In the genomic region with DNA sequence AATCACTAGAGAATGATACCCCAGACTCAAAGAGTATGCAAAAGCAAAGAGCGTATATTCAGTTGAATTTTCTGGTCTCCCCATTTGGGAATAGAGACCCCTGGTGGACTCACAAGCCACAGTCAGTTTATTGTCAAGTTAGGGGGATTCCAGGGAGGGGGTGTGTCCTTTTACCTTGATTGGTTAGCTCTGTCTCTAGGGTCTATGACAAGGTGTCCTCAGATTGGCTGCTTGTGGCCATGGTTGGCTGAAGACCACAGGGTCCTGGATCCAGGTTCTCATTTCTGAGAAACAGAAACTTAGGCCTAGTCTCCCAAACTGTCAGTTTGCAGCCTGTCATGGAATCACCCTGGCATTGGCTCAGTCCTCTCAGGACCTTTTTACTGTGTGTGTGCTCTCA, we compare ENCODE assay signal across 15 mouse cellular contexts. TPM values are rescaled to one million over a fixed set of nuclear protein-coding genes. Genes with fewer than 3 reads are reported as not detected.
DNase-seq lines count a peak whose midpoint lies in the region; ATAC-seq and TF ChIP-seq lines count a peak whose summit lies in the region.
"Had no signal": no experiment of that assay in that cellular context is flagged by ENCODE, and none has a peak within 500 bp of the region (broad histone marks: within the 10 kb centered on the region; RNA-seq: fewer than 3 reads in every experiment).

No protein-coding gene starts in this region.

- 0 out of 2 replicates have a peak, but pooled peaks have one; percentile 18 for TF ChIP-seq CTCF in hindbrain, postnatal 0 days (IDR thresholded peaks at IDR 0.05; ENCODE audit: low read depth)

- no peak overlapping the region for H3K4me2 ChIP-seq in hindbrain, postnatal 0 days (ENCODE audit: low read depth, low read length)
- H3K4me2 ChIP-seq in hindbrain, embryonic 16.5 days (ENCODE audit: low read length): no peak overlapping the region
- H3K4me2 ChIP-seq: heart, embryonic 15.5 days; hindbrain, embryonic 14.5 days; kidney, embryonic 15.5 days had no signal

- H3K4me1 ChIP-seq in hindbrain, postnatal 0 days (ENCODE audit: insufficient read depth, low read length): no peaks in the 10 kb centered on the region
- no peaks in the 10 kb centered on the region for H3K4me1 ChIP-seq in hindbrain, embryonic 16.5 days (ENCODE audit: control insufficient read depth, insufficient read depth, low read depth, low read length)
- H3K4me1 ChIP-seq: heart, embryonic 15.5 days; kidney, embryonic 15.5 days; midbrain, embryonic 10.5 days had no signal

- peak; percentile 5 for DNase-seq in hindbrain, postnatal 0 days (ENCODE audit: low spot score)
- peak; percentile 21 for DNase-seq in thymus, postnatal 0 days (ENCODE audit: low spot score)
- no peak for DNase-seq in thymus, adult 18-20 months
- DNase-seq in ZHBTc4 (ENCODE audit: low read depth, low spot score): peak; percentile 21
- DNase-seq in frontal cortex, postnatal 25 days (ENCODE audit: low spot score in 2 of 2): no peak
- DNase-seq: cerebellum, adult 18-20 months; liver; lung, postnatal 10 days; right cerebral cortex, postnatal 4 days had no signal

- H3K9ac ChIP-seq in hindbrain, postnatal 0 days (replicated peaks; ENCODE audit: low read length): no peak overlapping the region
- H3K9ac ChIP-seq in hindbrain, embryonic 16.5 days (ENCODE audit: low read depth, low read length): no peak overlapping the region
- H3K9ac ChIP-seq: heart, embryonic 15.5 days; hindbrain, embryonic 14.5 days; kidney, embryonic 15.5 days had no signal

- H3K27ac ChIP-seq in hindbrain, postnatal 0 days: no peak overlapping the region
- no peak overlapping the region for H3K27ac ChIP-seq in hindbrain, embryonic 16.5 days (ENCODE audit: low read depth, low read length)
- H3K27ac ChIP-seq: heart, embryonic 15.5 days; hindbrain, embryonic 14.5 days; kidney, embryonic 15.5 days; midbrain, embryonic 10.5 days had no signal

- no peaks in the 10 kb centered on the region for H3K36me3 ChIP-seq in hindbrain, postnatal 0 days (ENCODE audit: insufficient read depth, low read length)
- H3K36me3 ChIP-seq in hindbrain, embryonic 16.5 days (ENCODE audit: control insufficient read depth, insufficient read depth, low read length): no peaks in the 10 kb centered on the region

- H3K4me3 ChIP-seq in hindbrain, postnatal 0 days (ENCODE audit: low read length): no peak overlapping the region
- no peak overlapping the region for H3K4me3 ChIP-seq in hindbrain, embryonic 16.5 days (ENCODE audit: low read length)
- H3K4me3 ChIP-seq: heart, embryonic 15.5 days; kidney, embryonic 15.5 days; midbrain, embryonic 10.5 days had no signal

- no peak for ATAC-seq in hindbrain, postnatal 0 days
- no peak for ATAC-seq in hindbrain, embryonic 16.5 days
- no peak for ATAC-seq in cerebellum, adult (ENCODE audit: insufficient number of reproducible peaks, low FRiP score, low TSS enrichment)

- no peaks in the 10 kb centered on the region for H3K27me3 ChIP-seq in hindbrain, postnatal 0 days (ENCODE audit: insufficient read depth, low read length)
- H3K27me3 ChIP-seq in hindbrain, embryonic 16.5 days (replicated peaks; ENCODE audit: control insufficient read depth, insufficient read depth, low read length): no peaks in the 10 kb centered on the region
- H3K27me3 ChIP-seq: heart, embryonic 15.5 days; kidney, embryonic 15.5 days had no signal

- no peaks in the 10 kb centered on the region for H3K9me3 ChIP-seq in hindbrain, postnatal 0 days (ENCODE audit: low read length)
- H3K9me3 ChIP-seq in hindbrain, embryonic 16.5 days (ENCODE audit: control insufficient read depth, low read length): no peaks in the 10 kb centered on the region
- H3K9me3 ChIP-seq: heart, embryonic 15.5 days; kidney, embryonic 15.5 days; midbrain, embryonic 10.5 days had no signal

- WGBS in hindbrain, postnatal 0 days: 82% methylated on average over 1 of the region's 1 CpGs
- WGBS in hindbrain, embryonic 16.5 days: 85% methylated on average over 1 of the region's 1 CpGs

RNA-seq across cellular contexts. Expression of a gene that starts 18.5 kb away (rescaled TPM):
- total RNA-seq in hindbrain, postnatal 0 days (2014; rRNA removed): 5.8 and 6.2 TPM in 2 replicates
- 6.0 and 6.4 TPM in 2 replicates for polyA plus RNA-seq in hindbrain, postnatal 0 days (2015; fragmentation: Nextera tagmentation; extraction: Ambion mirVana)
- polyA plus RNA-seq in hindbrain, embryonic 16.5 days (2015; fragmentation: Nextera tagmentation; extraction: Ambion mirVana): 5.4 and 6.1 TPM in 2 replicates
- 28.9 and 33.1 TPM in 2 replicates for polyA plus RNA-seq in thymus, postnatal 0 days (2015; fragmentation: Nextera tagmentation; extraction: Ambion mirVana)

RNA-seq across cellular contexts. Expression of a gene that starts 18.7 kb away (rescaled TPM):
- 7.1 and 8.4 TPM in 2 replicates for total RNA-seq in hindbrain, postnatal 0 days (2014; rRNA removed)
- polyA plus RNA-seq in hindbrain, postnatal 0 days (2015; fragmentation: Nextera tagmentation; extraction: Ambion mirVana): 13.3 and 13.8 TPM in 2 replicates
- polyA plus RNA-seq in hindbrain, embryonic 16.5 days (2015; fragmentation: Nextera tagmentation; extraction: Ambion mirVana): 13.0 and 16.1 TPM in 2 replicates
- 121 and 134 TPM in 2 replicates for polyA plus RNA-seq in thymus, postnatal 0 days (2015; fragmentation: Nextera tagmentation; extraction: Ambion mirVana)

RNA-seq across cellular contexts. Expression of a gene that starts 25.8 kb away (rescaled TPM):
- 16.3 and 18.2 TPM in 2 replicates for total RNA-seq in hindbrain, postnatal 0 days (2014; rRNA removed)
- 45.5 and 50.2 TPM in 2 replicates for polyA plus RNA-seq in hindbrain, postnatal 0 days (2015; fragmentation: Nextera tagmentation; extraction: Ambion mirVana)
- 41.9 and 44.9 TPM in 2 replicates for polyA plus RNA-seq in hindbrain, embryonic 16.5 days (2015; fragmentation: Nextera tagmentation; extraction: Ambion mirVana)
- polyA plus RNA-seq in thymus, postnatal 0 days (2015; fragmentation: Nextera tagmentation; extraction: Ambion mirVana): 46.7 and 49.1 TPM in 2 replicates

RNA-seq across cellular contexts. Expression of a gene that starts 38.1 kb away (rescaled TPM):
- total RNA-seq in hindbrain, postnatal 0 days (2014; rRNA removed): 17.4 and 19.8 TPM in 2 replicates
- polyA plus RNA-seq in hindbrain, postnatal 0 days (2015; fragmentation: Nextera tagmentation; extraction: Ambion mirVana): 58.9 and 64.9 TPM in 2 replicates
- polyA plus RNA-seq in hindbrain, embryonic 16.5 days (2015; fragmentation: Nextera tagmentation; extraction: Ambion mirVana): 44.7 and 45.1 TPM in 2 replicates
- polyA plus RNA-seq in thymus, postnatal 0 days (2015; fragmentation: Nextera tagmentation; extraction: Ambion mirVana): 63.8 and 73.9 TPM in 2 replicates

Comparison
In these comparisons a context has a peak if more than half of its experiments do, and no peak if none do; other contexts are left out.
1. DNase-seq: peak in hindbrain, postnatal 0 days (single experiment), thymus, postnatal 0 days (single experiment) and ZHBTc4 (single experiment); none in thymus, adult 18-20 months (0 of 2) and frontal cortex, postnatal 25 days (0 of 2).